Mouse (Mus musculus): ENCODE data around the gene Snai3. TPM values are rescaled to one million over a fixed set of nuclear protein-coding genes. Genes with fewer than 3 reads are reported as not detected.

The Snai3 gene
- total RNA-seq (2021), result not detected

DNA sequence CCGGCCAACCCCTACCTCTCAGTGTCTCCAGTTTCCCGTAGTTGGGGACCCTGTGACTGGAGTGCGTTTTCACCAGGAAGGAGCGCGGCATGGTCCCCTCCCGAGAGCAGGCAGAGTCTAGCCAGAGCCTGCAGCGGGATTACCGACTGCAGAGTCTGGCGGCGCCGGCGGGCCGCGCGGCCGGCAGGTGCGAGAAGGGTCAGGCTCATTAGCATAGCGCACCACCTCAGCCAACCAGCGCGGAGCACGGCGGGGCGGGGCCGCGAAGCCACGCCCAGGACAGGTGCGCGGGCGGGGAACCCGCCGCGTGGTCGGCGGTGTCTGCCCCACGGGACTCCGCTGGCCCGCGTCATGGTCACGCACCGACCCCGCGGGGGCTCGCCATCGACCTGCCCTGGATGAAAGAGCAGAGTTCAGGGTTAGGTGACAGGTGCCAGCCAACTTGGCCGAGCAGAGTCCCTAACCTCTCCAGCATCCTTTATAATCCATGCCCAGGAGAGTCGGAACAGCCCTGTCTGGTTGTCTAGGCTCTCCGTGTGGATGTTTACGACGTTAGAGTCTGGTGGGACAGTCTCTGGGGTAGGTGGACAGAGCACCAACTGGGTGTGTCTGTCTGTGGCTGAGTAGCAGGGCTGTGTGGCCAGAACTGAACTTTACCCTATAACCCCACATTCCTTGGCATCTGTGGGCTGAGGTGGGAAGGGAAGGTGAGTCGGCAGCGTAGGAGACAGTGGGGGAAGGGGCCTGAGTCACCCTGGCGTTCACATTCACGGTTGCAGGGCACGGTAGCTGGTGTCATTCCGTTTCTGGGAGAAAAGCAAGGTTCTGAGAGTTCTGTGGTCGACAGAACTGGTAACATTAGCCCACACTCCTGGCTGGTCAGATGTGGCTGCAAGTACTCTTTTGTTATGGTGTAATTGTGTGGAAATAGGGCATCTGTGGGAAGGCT lies at the start of gene Snai3:
Snai3 (minus strand) TSS at position 210 of the 949 bp plus-strand sequence.
- no peak for DNase-seq (ENCODE audit: extremely low spot score in 1 of 2, low spot score in 1 of 2)

- DNase-seq (ENCODE audit: extremely low spot score in 1 of 2, low spot score in 1 of 2), result peak; percentile 69 to 80
Measured at GRCm38 (mm10) chr8:122500856-122501255, 40.3 kb upstream of the Snai3 start.

GRCm38 (mm10) chr8:122497912-122498311 lies 37.4 kb upstream of the Snai3 start:
- DNase-seq (ENCODE audit: extremely low spot score in 1 of 2, low spot score in 1 of 2), result no peak

DNA sequence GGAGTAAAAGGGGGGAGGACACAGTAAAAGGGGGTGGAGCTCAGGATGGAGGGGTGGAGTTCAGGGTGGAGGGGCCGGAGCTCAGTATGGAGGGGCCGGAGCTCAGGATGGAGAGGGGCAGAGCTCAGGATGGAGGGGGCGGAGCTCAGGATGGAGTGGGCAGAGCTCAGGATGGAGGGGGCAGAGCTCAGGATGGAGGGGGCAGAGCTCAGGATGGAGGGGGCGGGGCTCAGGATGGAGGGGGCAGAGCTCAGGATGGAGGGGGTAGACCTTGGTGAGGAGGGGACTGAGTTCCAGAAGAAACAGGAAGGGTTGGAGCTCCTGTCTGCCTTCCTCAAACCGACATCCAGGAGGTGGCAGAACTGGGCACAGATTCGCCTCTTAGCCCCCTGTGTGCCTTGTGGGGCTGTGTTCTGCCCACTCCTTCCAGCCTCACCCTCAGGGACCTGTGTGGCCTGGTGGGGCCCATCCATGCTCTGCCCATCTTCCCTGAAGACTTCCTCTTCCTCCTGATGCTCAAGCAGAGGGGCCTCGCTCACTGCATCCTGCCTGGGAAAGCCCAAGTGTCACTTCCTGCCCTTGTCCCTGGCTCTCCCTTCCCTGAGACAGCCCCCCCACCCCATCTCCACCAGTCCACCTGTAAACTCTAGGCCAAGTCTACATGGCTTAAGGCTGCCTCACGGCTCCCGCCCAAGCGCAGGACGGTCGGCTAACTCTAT lies 36.6 kb upstream of the Snai3 start:
- DNase-seq (ENCODE audit: extremely low spot score in 1 of 2, low spot score in 1 of 2), result no peak

DNA sequence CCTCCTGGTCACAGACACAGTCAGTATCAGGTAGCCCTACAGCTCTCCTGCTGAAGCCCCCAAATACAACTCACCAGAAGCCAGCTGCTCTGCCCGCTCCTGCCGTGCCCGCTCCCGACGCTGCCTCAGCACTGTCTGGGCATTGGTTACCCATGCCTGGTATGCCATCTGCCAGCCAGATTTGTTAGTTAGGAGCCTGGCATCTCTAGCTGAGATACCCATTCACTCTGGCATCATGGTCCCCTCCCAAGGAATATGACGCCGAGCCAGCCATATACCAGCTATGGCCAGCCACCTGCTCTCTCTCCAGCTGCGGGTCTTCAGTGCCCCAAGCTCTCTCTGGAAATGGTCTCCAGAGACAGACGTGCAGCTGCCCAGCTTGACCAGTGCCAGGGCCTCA lies 27.9 kb upstream of the Snai3 start:
- peak in 1 of 2 experiments; percentile 19 for DNase-seq (ENCODE audit: extremely low spot score in 1 of 2, low spot score in 1 of 2)

- DNase-seq (ENCODE audit: extremely low spot score in 1 of 2, low spot score in 1 of 2), result no peak
Measured at GRCm38 (mm10) chr8:122484831-122485230, 24.3 kb upstream of the Snai3 start.

GRCm38 (mm10) chr8:122483877-122484276 lies 23.3 kb upstream of the Snai3 start:
- no peak for DNase-seq (ENCODE audit: extremely low spot score in 1 of 2, low spot score in 1 of 2)

DNA sequence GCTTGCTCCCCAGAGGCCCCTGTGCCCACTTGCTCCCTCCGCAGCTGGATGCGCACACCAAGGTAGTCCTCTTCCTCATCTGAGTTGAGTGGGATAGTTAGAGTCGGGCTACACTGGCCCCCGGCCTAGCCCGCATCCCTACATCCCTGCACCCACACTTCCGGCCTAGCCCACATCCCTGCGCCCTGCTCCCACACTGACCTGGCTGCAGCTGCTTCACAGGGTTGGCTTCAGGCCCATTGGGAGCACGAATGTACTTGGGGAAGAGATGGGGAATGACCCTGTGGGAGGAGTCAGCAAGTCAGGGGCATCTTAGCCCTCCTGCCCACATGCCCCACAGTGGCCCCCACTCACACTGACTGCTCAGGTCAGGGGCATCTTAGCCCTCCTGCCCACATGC lies 21.9 kb upstream of the Snai3 start:
- no peak for DNase-seq (ENCODE audit: extremely low spot score in 1 of 2, low spot score in 1 of 2)

DNA sequence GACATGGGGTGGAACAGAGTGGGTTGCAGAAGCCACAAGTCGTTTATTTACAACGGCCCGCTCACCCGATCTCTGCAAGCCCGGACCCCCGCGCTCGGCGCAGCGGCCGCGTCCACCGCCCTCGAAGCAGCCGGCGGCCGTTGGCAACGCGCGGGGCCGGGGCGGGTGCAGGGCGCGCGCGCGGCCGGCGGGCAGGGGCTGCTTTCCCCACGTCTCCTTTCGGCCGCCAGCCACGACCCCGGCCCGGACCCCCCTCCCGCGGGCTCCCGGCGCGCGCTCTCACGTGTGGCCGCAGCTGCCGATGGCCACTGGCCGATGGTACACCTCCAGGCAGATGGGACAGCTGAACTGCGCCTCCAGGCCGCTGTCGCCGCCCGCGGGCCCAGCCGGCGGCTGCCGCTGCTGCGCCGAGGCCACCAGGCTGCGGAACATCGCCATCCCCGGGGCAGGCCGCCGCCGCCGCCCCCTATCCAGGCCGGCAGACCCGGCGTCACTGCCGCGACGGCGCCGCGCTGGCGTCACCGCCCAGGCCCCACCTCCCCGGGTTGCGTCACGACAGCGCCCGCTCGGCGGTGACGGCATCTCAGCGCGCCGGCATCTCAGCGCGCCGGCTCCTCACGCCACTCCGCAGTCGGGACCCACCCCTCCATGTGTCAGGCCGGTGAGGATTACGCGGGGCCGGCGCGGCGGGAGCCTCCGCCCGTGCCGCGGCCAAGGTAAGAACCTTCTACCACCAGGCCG lies 15.2 kb upstream of the Snai3 start, which contains the start of the genes Rnf166 and Ctu2:
Rnf166 (minus strand) TSS at position 485 of the 741 bp plus-strand sequence.
Ctu2 (plus strand) TSS at position 564 of the 741 bp plus-strand sequence.
- peak; percentile 94 to 97 for DNase-seq (ENCODE audit: extremely low spot score in 1 of 2, low spot score in 1 of 2)

GRCm38 (mm10) chr8:122474951-122475560 lies 14.5 kb upstream of the Snai3 start:
- DNase-seq (ENCODE audit: extremely low spot score in 1 of 2, low spot score in 1 of 2), result peak in 1 of 2 experiments; percentile 16

DNA sequence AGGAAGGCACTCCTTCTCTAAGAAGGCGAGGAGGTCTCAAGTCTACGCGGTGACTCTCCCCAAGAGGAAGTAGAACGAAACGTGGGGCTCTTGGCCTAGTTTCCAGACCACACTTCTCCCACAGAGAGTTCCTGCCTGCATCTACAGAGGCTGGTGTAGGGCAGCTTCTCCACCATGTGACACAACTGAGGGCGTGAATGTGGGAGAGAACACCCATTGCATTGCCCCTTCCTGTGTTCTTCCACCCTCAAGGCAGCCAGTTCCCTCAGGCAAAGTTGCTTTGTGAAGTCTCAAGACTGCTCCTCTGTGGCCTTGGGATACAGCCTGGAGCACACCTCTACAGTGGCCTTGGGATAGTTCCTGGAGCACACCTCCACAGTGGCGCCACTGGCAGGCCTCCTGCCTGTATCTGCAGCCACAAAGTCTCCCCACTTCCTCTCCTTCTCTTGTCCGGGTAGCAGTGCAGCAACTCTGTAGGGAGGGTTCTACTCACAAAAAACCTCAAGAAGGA lies 13.4 kb upstream of the Snai3 start:
- no peak for DNase-seq (ENCODE audit: extremely low spot score in 1 of 2, low spot score in 1 of 2)

GRCm38 (mm10) chr8:122470691-122471090 lies 10.2 kb upstream of the Snai3 start:
- no peak for DNase-seq (ENCODE audit: extremely low spot score in 1 of 2, low spot score in 1 of 2)

- DNase-seq (ENCODE audit: extremely low spot score in 1 of 2, low spot score in 1 of 2), result no peak
Measured at GRCm38 (mm10) chr8:122469965-122470364, 9.4 kb upstream of the Snai3 start.

GRCm38 (mm10) chr8:122469407-122469806 lies 8.9 kb upstream of the Snai3 start:
- DNase-seq (ENCODE audit: extremely low spot score in 1 of 2, low spot score in 1 of 2), result no peak

- DNase-seq (ENCODE audit: extremely low spot score in 1 of 2, low spot score in 1 of 2), result no peak
Measured at GRCm38 (mm10) chr8:122467816-122468215, 7.3 kb upstream of the Snai3 start.

- DNase-seq (ENCODE audit: extremely low spot score in 1 of 2, low spot score in 1 of 2), result no peak
Measured at GRCm38 (mm10) chr8:122464985-122465384, 4.5 kb upstream of the Snai3 start.

DNA sequence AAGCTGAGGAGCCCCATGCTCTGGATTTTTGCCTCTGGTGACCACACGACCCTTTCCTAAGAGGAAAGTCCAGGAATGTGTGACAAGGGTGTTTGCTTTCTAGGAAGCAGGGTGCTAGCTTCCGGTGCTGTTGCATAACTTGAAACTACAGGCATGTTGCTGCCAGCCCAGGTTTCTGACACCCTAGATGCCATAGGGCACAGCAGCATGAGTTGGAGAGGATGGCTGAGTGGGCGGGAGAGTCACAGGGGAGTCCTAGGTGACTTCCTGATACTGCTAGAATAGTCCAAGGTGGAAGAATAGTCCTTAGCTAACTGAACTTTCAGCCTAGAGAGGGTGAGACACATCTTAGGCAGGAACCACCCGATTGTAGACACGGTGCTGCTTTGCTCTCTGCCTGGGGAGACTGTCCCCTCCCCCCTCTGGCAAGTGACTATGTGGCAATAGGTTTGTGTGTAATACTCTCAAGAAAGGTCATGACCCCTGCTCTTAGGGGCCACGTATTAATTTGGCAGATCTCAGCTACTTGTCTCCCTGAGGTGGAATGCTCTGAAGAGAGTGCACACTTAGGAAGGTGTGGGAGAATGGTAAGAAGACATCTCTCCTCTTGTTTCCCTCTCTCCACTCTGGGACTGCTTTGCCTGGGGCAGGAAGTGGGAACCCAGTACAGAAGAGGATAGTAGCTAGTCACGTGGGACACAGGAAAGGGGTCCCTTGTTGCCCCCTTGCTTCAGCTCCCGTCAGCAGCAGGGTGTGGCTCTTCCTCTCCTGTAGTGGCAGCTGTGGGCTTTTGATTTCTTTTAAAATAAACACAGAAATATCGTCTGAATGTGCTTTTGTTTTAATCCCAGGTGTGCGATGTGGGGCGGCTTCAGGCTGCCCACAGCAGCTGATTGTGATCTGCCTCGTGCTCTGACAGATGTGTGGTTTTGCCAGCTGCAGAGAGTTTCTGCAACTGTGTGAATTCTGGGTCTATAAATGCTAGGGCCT lies 3.4 kb upstream of the Snai3 start:
- no peak for DNase-seq (ENCODE audit: extremely low spot score in 1 of 2, low spot score in 1 of 2)

- no peak for DNase-seq (ENCODE audit: extremely low spot score in 1 of 2, low spot score in 1 of 2)
Measured at GRCm38 (mm10) chr8:122462510-122462909, 2.0 kb upstream of the Snai3 start.

Measured in layer of hippocampus, postnatal 25 days (tissue).